Mouse (Mus musculus) heart, embryonic 14.5 days (tissue): ENCODE data around the gene Tat. TPM values are rescaled to one million over a fixed set of nuclear protein-coding genes. Genes with fewer than 3 reads are reported as not detected.

Experiments
- ATAC-seq: fragments of 200-750 bp; cut with Nextera tagmentation; 2 replicates; pipeline ENCODE4 v1.8.0; 2017; ENCODE audit warnings: low read depth, moderate TSS enrichment; ENCODE audit not compliant: insufficient number of reproducible peaks, insufficient read depth, low FRiP score
- H3K27ac ChIP-seq, 2 experiments: fragments of 200-500 bp in 1 of 2; fragments of 300-500 bp in 1 of 2; sonication (generic) in 1 of 2; replicated peaks in 1 of 2; 2 replicates each; pipeline ENCODE4 v1.5.1; 2012 to 2014; ENCODE audit warnings: low read depth in 2 of 2, low read length in 2 of 2, control low read depth in 1 of 2, mild to moderate bottlenecking in 1 of 2, mixed read lengths in 1 of 2; ENCODE audit not compliant: control insufficient read depth in 1 of 2, insufficient read depth in 1 of 2
- H3K27me3 ChIP-seq: fragments of 300-500 bp; sonication (generic); 2 replicates; pipeline ENCODE4 v1.6.1; 2014; ENCODE audit warnings: mild to moderate bottlenecking, low read length, control low read depth; ENCODE audit not compliant: control insufficient read depth, insufficient read depth
- H3K36me3 ChIP-seq: fragments of 300-500 bp; sonication (generic); 2 replicates; pipeline ENCODE4 v1.6.1; 2014; ENCODE audit warnings: mild to moderate bottlenecking, control low read depth, low read length, mixed read lengths; ENCODE audit not compliant: control insufficient read depth, insufficient read depth
- H3K4me1 ChIP-seq, 2 experiments: fragments of 200-500 bp in 1 of 2; fragments of 300-500 bp in 1 of 2; sonication (generic) in 1 of 2; 2 replicates each; pipeline ENCODE4 v1.6.1; 2012 to 2014; ENCODE audit warnings: low read length in 2 of 2, control low read depth in 1 of 2, mixed read lengths in 1 of 2; ENCODE audit not compliant: control insufficient read depth in 2 of 2, insufficient read depth in 2 of 2
- H3K4me2 ChIP-seq: fragments of 300-500 bp; sonication (generic); 2 replicates; pipeline ENCODE4 v1.6.1; 2014; ENCODE audit warnings: mild to moderate bottlenecking, low read length
- H3K4me3 ChIP-seq, 2 experiments: fragments of 200-500 bp in 1 of 2; fragments of 300-500 bp in 1 of 2; sonication (generic) in 1 of 2; 2 replicates each; pipeline ENCODE4 v1.5.1; 2012 to 2014; ENCODE audit warnings: low read length in 2 of 2, mild to moderate bottlenecking in 2 of 2, control low read depth in 1 of 2, low read depth in 1 of 2, moderate library complexity in 1 of 2; ENCODE audit not compliant: control insufficient read depth in 1 of 2, insufficient read depth in 1 of 2
- H3K9ac ChIP-seq: fragments of 300-500 bp; sonication (generic); 2 replicates; pipeline ENCODE4 v1.6.1; 2014; ENCODE audit warnings: mild to moderate bottlenecking, low read length
- H3K9me3 ChIP-seq: fragments of 300-500 bp; sonication (generic); 2 replicates; pipeline ENCODE4 v1.6.1; 2016; ENCODE audit warnings: low read length, control low read depth; ENCODE audit not compliant: control insufficient read depth
- WGBS: fragments of 180-500 bp; shearing (Covaris S2); extraction: QIAGEN DNeasy Blood & Tissue Kit; methylation state at CpG from one replicate; pipeline ENCODE4 v1.1.7; 2014; 5-methylcytosine and 5-hydroxymethylcytosine counted together
- polyA plus RNA-seq: library from polyadenylated mRNA; unstranded; fragments of >200 nt; fragmentation: Nextera tagmentation; extraction: Ambion mirVana; gene quantifications from 2 replicates; pipeline ENCODE4 v1.2.1, GENCODE M21; 2014

Tat gene
- polyA plus RNA-seq, 1 experiment from 2014 or later, result not detected

DNA sequence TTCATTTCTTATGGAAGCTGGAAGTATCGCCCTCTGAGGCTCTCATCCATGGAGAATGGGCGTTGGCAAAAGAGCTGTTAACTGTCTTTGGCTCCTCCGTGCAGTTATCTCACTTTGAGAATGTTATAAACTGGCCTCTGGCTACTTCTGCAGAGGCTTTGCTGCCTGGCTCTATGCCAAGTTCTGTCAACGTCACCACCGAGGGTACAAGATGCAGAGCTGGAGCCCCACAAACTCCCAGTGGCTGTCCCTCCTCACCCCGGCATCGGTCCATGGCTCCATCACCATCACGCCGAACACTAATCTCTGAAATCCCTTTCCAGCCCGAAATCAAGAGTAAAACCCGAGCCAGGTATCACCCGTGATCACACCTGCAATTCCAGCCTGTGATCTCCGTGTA lies 26.8 kb upstream of the Tat start:
- no peak overlapping the region for H3K4me3 ChIP-seq
- no peak for ATAC-seq
- peaks cover 47% of the 10 kb centered on the region for H3K27me3 ChIP-seq
- peak overlapping the region; percentile 18; the same call in 1 of the 2 replicates for H3K4me2 ChIP-seq
- H3K36me3 ChIP-seq, result no peaks in the 10 kb centered on the region
- H3K9ac ChIP-seq, result no peak overlapping the region
- H3K4me1 ChIP-seq, result peaks cover 6 to 13% of the 10 kb centered on the region in 2 experiments; a peak in 3 of 4 replicates
- no peak overlapping the region for H3K27ac ChIP-seq
- no peaks in the 10 kb centered on the region for H3K9me3 ChIP-seq
- WGBS, result 47% methylated on average over 13 of the region's 13 CpGs

DNA sequence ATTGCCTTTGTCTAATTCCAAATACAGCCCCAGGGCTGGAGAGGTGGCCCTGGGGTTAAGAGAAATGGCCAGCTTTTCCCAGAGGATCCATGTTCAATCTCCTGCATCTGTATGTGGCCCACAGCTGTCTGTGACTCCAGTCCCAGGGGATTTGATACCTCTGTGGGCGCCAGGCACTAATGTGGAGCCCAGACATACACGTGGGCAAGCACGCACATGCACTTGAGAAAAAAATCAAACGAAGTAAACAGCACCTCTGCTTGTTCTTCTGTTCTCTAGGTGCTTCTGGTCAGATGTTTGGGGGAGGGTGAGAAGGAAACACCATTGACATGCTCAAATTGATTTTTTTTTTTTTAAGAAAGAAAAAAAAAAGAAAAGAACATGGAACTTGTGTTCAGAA lies 26.1 kb upstream of the Tat start:
- Histone ChIP-seq H3K4me1 (peaks cover 5 to 12% of the 10 kb centered on the region in 2 experiments; a peak in 3 of 4 replicates), H3K27ac (no peak overlapping the region), H3K27me3 (peaks cover 54% of the 10 kb centered on the region), H3K4me2 (no peak overlapping the region), H3K4me3 (no peak overlapping the region), H3K36me3 (no peaks in the 10 kb centered on the region), H3K9ac (no peak overlapping the region), H3K9me3 (no peaks in the 10 kb centered on the region)
- no peak for ATAC-seq
- 68% methylated on average over 4 of the region's 4 CpGs for WGBS

DNA sequence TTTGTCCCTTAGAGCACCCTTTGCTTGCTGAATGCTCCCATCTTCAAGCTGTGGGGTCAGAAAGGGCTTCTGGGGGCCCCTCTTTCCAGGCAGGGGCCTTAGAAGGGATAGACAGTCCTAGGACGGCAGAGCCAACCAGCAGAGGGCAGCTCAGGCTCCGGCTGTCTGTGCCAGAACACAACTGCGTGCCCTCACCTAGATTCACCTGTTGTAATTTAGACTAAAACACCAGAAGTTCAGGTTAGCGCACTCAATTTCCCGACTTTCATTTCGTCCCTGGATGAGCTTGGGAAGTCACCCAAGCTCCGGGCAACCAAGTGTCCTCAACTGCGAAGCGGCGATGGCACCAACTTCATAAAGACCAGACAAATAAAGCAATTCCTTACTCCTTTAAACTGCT lies 21.4 kb upstream of the Tat start:
- ATAC-seq, result no peak
- no peak overlapping the region for H3K4me2 ChIP-seq
- no peak overlapping the region for H3K9ac ChIP-seq
- no peak overlapping the region for H3K4me3 ChIP-seq
- no peaks in the 10 kb centered on the region for H3K36me3 ChIP-seq
- H3K4me1 ChIP-seq, result no peaks in the 10 kb centered on the region
- no peaks in the 10 kb centered on the region for H3K9me3 ChIP-seq
- H3K27me3 ChIP-seq, result peaks cover 25% of the 10 kb centered on the region
- H3K27ac ChIP-seq, result no peak overlapping the region
- WGBS, result 56% methylated on average over 10 of the region's 10 CpGs

DNA sequence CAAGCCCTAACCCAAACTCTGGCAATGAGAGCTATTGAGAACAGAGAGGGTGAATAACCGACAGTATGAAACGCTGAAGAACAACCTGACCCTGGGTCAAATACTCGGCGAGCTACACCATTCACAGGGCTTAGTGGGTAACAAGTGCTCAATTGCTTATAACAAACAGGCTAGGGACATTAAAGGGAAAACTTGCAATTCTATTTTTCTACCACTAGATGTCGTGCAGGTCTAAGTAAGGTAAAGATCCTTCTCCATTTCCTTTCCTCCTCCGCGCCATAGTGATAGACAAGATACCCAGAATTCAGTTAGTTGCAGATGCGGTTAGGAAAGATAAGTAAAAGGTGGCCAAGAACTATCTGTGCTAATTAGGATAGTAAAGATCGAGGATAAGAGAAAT lies 19.9 kb upstream of the Tat start:
- 5% methylated on average over 9 of the region's 9 CpGs for WGBS
- H3K9ac ChIP-seq, result no peak overlapping the region
- ATAC-seq, result no peak

DNA sequence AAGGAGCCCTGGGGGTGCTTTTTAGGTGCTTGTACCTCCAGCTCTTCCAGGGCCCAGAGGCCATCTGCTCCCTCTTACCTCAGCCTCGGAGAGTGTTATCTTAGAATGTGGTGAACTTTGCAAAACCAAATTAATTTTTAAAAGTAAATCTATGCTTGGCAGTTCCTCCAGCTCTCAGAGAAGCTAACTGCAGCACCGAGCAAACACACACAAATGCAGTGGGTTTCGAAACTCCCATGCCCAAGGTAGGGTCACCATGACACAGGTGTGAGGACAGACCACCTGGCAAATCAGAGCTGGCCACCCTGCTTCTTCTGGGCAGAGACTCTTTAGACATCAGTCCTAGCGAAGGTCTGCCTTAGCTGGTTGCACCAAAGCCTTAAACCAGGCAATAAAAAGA lies 17.3 kb upstream of the Tat start:
- Histone ChIP-seq H3K4me2 (no peak overlapping the region), H3K27me3 (peaks cover 21% of the 10 kb centered on the region), H3K27ac (no peak overlapping the region), H3K9me3 (0 out of 2 replicates have a peak, but pooled peaks cover 8% of the 10 kb centered on the region), H3K4me3 (no peak overlapping the region), H3K36me3 (no peaks in the 10 kb centered on the region), H3K9ac (no peak overlapping the region), H3K4me1 (no peaks in the 10 kb centered on the region)
- WGBS, result 75% methylated on average over 4 of the region's 4 CpGs
- no peak for ATAC-seq

More for the DNA sequence above, 19.9 kb upstream of the Tat start:
- Histone ChIP-seq H3K4me3 (no peak overlapping the region), H3K4me1 (no peaks in the 10 kb centered on the region), H3K9me3 (0 out of 2 replicates have a peak, but pooled peaks cover 5% of the 10 kb centered on the region), H3K27me3 (peaks cover 21% of the 10 kb centered on the region), H3K27ac (no peak overlapping the region), H3K4me2 (no peak overlapping the region), H3K36me3 (no peaks in the 10 kb centered on the region)

DNA sequence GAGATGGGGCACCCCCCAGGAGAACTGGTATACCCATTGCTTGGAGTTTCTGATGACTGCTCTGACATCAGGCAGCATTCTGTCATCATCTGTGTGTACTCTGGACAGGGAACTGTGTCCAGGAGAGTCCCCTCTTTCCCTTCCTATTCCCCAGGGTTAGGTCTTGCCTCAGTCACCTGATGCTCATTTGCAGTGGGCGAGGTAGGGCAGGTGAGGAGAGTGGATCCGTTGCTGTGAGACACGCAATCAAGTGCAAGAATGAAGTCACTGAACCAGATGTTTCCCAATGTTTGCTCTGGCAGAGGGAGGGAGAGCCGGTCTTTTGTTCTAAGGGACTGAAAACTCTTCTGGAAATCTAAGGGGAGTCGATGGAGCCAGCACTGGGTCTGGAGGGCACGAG lies 10.9 kb upstream of the Tat start:
- H3K27ac ChIP-seq, result no peak overlapping the region
- 0 out of 2 replicates have a peak, but pooled peaks cover 8% of the 10 kb centered on the region for H3K9me3 ChIP-seq
- 65% methylated on average over 6 of the region's 6 CpGs for WGBS
- H3K9ac ChIP-seq, result no peak overlapping the region
- H3K4me1 ChIP-seq, result peaks cover 3% of the 10 kb centered on the region in 2 experiments; a peak in 2 of 4 replicates
- no peaks in the 10 kb centered on the region for H3K36me3 ChIP-seq
- H3K4me3 ChIP-seq, result no peak overlapping the region
- H3K27me3 ChIP-seq, result no peaks in the 10 kb centered on the region
- no peak overlapping the region for H3K4me2 ChIP-seq
- no peak for ATAC-seq

DNA sequence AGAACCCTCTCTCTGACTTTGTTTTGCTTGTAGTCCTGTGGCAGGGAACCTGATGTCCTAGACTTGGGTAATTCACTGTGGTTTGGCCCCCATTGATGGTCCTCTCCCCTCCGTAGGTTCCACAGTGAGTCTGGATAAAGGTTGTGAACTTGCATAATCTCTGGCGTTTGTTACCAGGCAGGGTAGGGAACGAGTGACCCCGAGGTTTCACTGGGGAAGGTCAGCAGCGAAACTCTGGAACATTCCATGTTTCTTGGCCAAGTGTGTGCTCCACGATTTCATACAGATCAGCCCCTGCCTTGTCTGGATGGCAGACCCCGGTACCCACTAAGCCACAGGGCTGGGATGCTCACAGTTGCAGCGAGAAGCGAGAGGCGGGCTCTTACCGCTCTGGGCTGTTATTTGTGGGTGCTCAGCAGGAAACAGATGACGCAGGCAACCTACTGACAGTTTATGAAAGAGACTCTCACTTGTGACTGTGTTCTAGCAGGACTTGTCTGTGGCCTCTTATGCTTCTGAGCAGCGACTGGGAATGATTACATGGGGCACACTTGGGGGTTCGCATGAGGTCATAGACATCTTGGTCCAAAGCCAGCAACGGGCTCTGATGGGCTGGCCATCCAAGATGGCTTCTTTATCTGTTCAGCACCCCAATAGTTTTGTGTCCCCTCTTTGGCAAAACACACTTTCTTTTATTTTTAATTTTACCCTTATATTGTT lies 7.7 kb upstream of the Tat start:
- Histone ChIP-seq H3K27ac (no peak overlapping the region), H3K9me3 (no peaks in the 10 kb centered on the region), H3K9ac (no peak overlapping the region), H3K4me1 (peaks cover 3% of the 10 kb centered on the region in 2 experiments; a peak in 2 of 4 replicates), H3K4me2 (no peak overlapping the region), H3K4me3 (no peak overlapping the region), H3K27me3 (no peaks in the 10 kb centered on the region), H3K36me3 (no peaks in the 10 kb centered on the region)
- WGBS, result 71% methylated on average over 15 of the region's 15 CpGs
- ATAC-seq, result no peak

DNA sequence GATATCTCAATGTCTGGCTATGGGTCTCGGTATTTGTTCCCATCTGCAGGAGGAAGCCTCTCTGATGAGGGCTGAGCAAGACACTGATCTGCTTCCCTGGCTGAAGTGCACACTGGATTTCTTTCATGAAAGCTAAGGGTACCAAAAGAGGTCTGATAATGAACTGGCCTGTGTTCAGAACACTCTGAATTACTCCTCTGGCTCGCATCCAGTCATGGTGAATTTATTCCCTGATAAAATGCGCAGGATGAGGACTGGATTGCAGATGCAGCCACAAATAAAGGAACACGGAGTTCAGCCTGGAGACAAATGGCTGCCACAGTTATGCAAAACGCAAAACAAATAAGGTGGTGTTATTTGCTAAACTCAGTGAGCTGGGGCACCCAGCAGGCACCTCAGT lies 6.3 kb upstream of the Tat start:
- Histone ChIP-seq H3K4me1 (peaks cover 3% of the 10 kb centered on the region in 2 experiments; a peak in 2 of 4 replicates), H3K9me3 (no peaks in the 10 kb centered on the region), H3K9ac (no peak overlapping the region), H3K4me3 (no peak overlapping the region), H3K36me3 (no peaks in the 10 kb centered on the region), H3K27me3 (no peaks in the 10 kb centered on the region), H3K27ac (no peak overlapping the region), H3K4me2 (no peak overlapping the region)
- 36% methylated on average over 5 of the region's 5 CpGs for WGBS
- no peak for ATAC-seq
